Mouse (Mus musculus) liver, postnatal 0 days (tissue): ENCODE results near the gene Gm20388.

Experiments used
- CTCF ChIP-seq: sonication (generic); IDR thresholded peaks from 2 replicates; pipeline ENCODE4 v1.5.1; 2016; ENCODE audit warnings: antibody characterized with exemption, low read depth
- EP300 ChIP-seq: IDR thresholded peaks from 2 replicates; pipeline ENCODE4 v1.6.1; 2016; ENCODE audit warnings: antibody characterized with exemption, low read depth, mild to moderate bottlenecking

DNA sequence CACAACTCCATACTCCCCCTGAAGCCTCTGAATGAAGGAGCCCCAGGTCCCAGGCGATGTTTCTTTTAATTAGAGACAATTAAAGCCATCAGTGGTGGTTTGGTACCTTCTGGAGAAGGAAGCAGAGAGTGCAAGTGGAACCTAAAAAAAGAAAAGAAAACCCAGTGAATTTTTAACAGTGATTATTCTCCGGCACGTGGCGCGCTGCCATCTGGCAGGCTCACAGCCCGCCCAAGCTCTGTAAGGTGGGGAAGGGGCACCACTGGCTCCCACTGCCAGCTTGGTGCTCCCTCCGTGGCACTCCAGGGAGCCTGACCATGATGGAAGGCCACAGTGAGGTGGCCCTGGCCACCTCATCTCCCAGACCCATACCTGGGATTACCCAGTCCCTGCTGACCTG, 522.5 kb downstream of the Gm20388 start:
- TF ChIP-seq CTCF (no peak), EP300 (no peak)
